Mouse (Mus musculus) hindbrain, embryonic 14.5 days (tissue): ENCODE results near the gene Exosc9. TPM values are rescaled to one million over a fixed set of nuclear protein-coding genes. Genes with fewer than 3 reads are reported as not detected.

ENCODE experiments used
- polyA plus RNA-seq: library from polyadenylated mRNA; unstranded; fragments of >200 nt; fragmentation: Nextera tagmentation; extraction: Ambion mirVana; gene quantifications from 2 replicates; pipeline ENCODE4 v1.2.1, GENCODE M21; 2014

Exosc9 gene
- polyA plus RNA-seq, 1 experiment from 2014 or later = 74.5 TPM

Other genes with a start within 250 kb of the Exosc9 start
- 64.9 and 75.8 TPM in 2 replicates for gene Anxa5, start 76.7 kb upstream of the Exosc9 start, polyA plus RNA-seq
- 0.21 and 0.23 TPM in 2 replicates for gene 1810062G17Rik, start 76.7 kb upstream of the Exosc9 start, polyA plus RNA-seq
- gene Gm11549, start 30.8 kb upstream of the Exosc9 start, polyA plus RNA-seq = 0.20 and 0.35 TPM in 2 replicates
- gene Ccna2, start 19.5 kb downstream of the Exosc9 start, polyA plus RNA-seq = 29.8 and 42.3 TPM in 2 replicates
- gene Bbs7, start 60.9 kb downstream of the Exosc9 start, polyA plus RNA-seq = 20.6 and 24.0 TPM in 2 replicates
- 16.3 and 20.0 TPM in 2 replicates for gene Trpc3, start 137.6 kb downstream of the Exosc9 start, polyA plus RNA-seq